Mouse (Mus musculus) neural tube, embryonic 13.5 days (tissue): Measurements from ENCODE around the gene Synpo2. TPM values are rescaled to one million over a fixed set of nuclear protein-coding genes. Genes with fewer than 3 reads are reported as not detected.

ENCODE experiments used
- ATAC-seq: fragments of 200-750 bp; cut with Nextera tagmentation; 2 replicates; pipeline ENCODE4 v1.8.0; 2017; ENCODE audit warnings: low read depth, mild to moderate bottlenecking, moderate TSS enrichment, moderate library complexity
- H3K27ac ChIP-seq: fragments of 300-500 bp; sonication (generic); replicated peaks from 2 replicates; pipeline ENCODE4 v1.5.1; 2015; ENCODE audit warnings: moderate library complexity, mild to moderate bottlenecking, inconsistent platforms
- H3K27me3 ChIP-seq: fragments of 300-500 bp; sonication (generic); 2 replicates; pipeline ENCODE4 v1.6.1; 2015; ENCODE audit warnings: mild to moderate bottlenecking, inconsistent platforms
- H3K36me3 ChIP-seq: fragments of 300-500 bp; sonication (generic); 2 replicates; pipeline ENCODE4 v1.6.1; 2015; ENCODE audit warnings: mild to moderate bottlenecking, inconsistent platforms
- H3K4me1 ChIP-seq: fragments of 300-500 bp; sonication (generic); replicated peaks from 2 replicates; pipeline ENCODE4 v1.6.1; 2015; ENCODE audit warnings: inconsistent platforms
- H3K4me2 ChIP-seq: fragments of 300-500 bp; sonication (generic); 2 replicates; pipeline ENCODE4 v1.6.1; 2015; ENCODE audit warnings: inconsistent platforms, mild to moderate bottlenecking, moderate library complexity
- H3K4me3 ChIP-seq: fragments of 300-500 bp; sonication (generic); 2 replicates; pipeline ENCODE4 v1.5.1; 2015; ENCODE audit warnings: mild to moderate bottlenecking, inconsistent platforms
- H3K9ac ChIP-seq: fragments of 300-500 bp; sonication (generic); 2 replicates; pipeline ENCODE4 v1.6.1; 2015; ENCODE audit warnings: moderate library complexity, mild to moderate bottlenecking, inconsistent platforms
- H3K9me3 ChIP-seq: fragments of 300-500 bp; sonication (generic); 2 replicates; pipeline ENCODE4 v1.6.1; 2016; ENCODE audit warnings: inconsistent platforms
- WGBS: fragments of 180-500 bp; shearing (Covaris S2); methylation state at CpG from one replicate; pipeline ENCODE4 v1.1.7; 2015; 5-methylcytosine and 5-hydroxymethylcytosine counted together
- polyA plus RNA-seq: library from polyadenylated mRNA; unstranded; fragments of >200 nt; fragmentation: Nextera tagmentation; extraction: Ambion mirVana; gene quantifications from 2 replicates; pipeline ENCODE4 v1.2.1, GENCODE M21; 2015

The Synpo2 gene
- polyA plus RNA-seq, 1 experiment from 2014 or later, result 2.0 TPM

- Histone ChIP-seq H3K9ac (no peak overlapping the region), H3K9me3 (no peaks in the 10 kb centered on the region), H3K4me3 (no peak overlapping the region), H3K27me3 (no peaks in the 10 kb centered on the region), H3K27ac (no peak overlapping the region), H3K4me1 (no peaks in the 10 kb centered on the region), H3K4me2 (no peak overlapping the region), H3K36me3 (no peaks in the 10 kb centered on the region)
- WGBS, result 80% methylated on average over 19 of the region's 19 CpGs
- no peak for ATAC-seq
These were observed 59.3 kb downstream of the Synpo2 start for GRCm38 (mm10) chr3:123176366-123177334.

DNA sequence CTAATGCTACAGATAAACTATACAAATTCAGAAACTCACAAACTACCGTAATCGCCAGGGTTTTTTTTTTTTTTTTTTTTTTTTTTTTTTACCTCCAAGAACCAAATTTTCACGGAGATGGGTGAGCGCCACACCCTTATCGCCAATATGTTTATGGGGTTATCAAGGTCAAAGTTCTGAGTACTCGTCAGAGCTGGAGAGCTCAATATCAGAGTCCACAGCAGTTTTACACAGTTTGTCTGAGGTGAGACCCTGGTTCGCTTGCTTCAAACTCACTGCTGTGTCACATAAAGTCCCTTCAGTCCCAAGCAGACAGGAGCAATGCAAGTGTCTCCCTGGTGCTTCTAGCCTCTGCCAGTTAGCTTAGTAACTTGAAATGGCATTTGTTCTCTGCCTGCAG is 60.8 kb downstream of the Synpo2 start:
- Histone ChIP-seq H3K4me1 (no peaks in the 10 kb centered on the region), H3K4me3 (no peak overlapping the region), H3K4me2 (no peak overlapping the region), H3K27ac (no peak overlapping the region), H3K27me3 (no peaks in the 10 kb centered on the region), H3K9ac (no peak overlapping the region), H3K36me3 (no peaks in the 10 kb centered on the region), H3K9me3 (no peaks in the 10 kb centered on the region)
- no peak for ATAC-seq
- 89% methylated on average over 7 of the region's 7 CpGs for WGBS

- H3K27ac ChIP-seq, result no peak overlapping the region
- H3K4me1 ChIP-seq, result no peaks in the 10 kb centered on the region
- no peaks in the 10 kb centered on the region for H3K36me3 ChIP-seq
- 93% methylated on average over 8 of the region's 8 CpGs for WGBS
- no peaks in the 10 kb centered on the region for H3K9me3 ChIP-seq
- no peak overlapping the region for H3K9ac ChIP-seq
- ATAC-seq, result no peak
- H3K4me2 ChIP-seq, result no peak overlapping the region
- H3K27me3 ChIP-seq, result no peaks in the 10 kb centered on the region
- no peak overlapping the region for H3K4me3 ChIP-seq
These were observed 61.6 kb downstream of the Synpo2 start for GRCm38 (mm10) chr3:123174379-123174697.

DNA sequence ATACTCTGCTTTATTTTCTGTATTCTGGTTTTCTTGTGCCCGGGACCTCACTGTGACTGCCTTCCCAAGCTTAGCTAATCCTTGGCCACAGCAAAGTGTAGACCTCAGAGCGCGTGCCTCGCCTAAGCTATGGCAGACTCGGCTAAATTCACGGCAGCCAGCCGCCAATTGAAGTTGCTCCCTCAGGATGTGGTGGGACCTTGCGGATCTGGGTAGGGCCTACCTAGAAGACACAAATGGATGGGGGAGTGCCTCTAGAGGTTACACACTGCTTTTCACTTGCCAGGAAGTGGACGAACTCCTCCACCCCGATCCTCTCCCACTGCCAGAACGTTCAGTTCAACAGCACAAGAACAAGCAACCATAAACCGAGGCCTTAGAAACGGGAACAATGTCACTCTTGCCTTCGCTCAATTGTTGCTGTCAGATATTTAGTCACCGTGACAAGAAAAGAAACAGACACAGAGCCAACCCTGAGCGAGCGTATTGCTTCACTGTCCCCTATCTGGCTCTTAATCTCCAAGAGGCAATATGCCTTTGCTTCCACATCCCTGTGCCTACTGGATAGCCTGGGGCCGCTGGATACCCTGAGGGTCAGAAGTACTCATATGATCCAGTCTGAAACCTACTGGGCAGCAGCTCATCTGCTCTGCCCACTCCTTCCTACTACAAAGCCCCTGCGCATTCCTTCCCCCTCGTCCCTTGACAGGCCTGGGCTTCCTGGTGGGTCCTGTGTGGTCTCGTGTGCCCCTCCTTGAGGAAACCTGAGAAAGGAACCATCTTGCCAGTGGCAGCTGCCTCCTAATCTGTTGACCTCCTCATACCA is 62.2 kb downstream of the Synpo2 start:
- Histone ChIP-seq H3K9ac (no peak overlapping the region), H3K36me3 (no peaks in the 10 kb centered on the region), H3K4me2 (no peak overlapping the region), H3K4me1 (no peaks in the 10 kb centered on the region), H3K27me3 (no peaks in the 10 kb centered on the region), H3K4me3 (no peak overlapping the region), H3K27ac (no peak overlapping the region), H3K9me3 (no peaks in the 10 kb centered on the region)
- WGBS, result 78% methylated on average over 21 of the region's 21 CpGs
- ATAC-seq, result no peak

- 86% methylated on average over 5 of the region's 5 CpGs for WGBS
- no peak overlapping the region for H3K4me2 ChIP-seq
- no peak overlapping the region for H3K9ac ChIP-seq
- H3K27me3 ChIP-seq, result no peaks in the 10 kb centered on the region
- no peaks in the 10 kb centered on the region for H3K9me3 ChIP-seq
- H3K4me3 ChIP-seq, result no peak overlapping the region
- H3K27ac ChIP-seq, result no peak overlapping the region
- no peak for ATAC-seq
- H3K4me1 ChIP-seq, result no peaks in the 10 kb centered on the region
- no peaks in the 10 kb centered on the region for H3K36me3 ChIP-seq
These were observed 63.8 kb downstream of the Synpo2 start for GRCm38 (mm10) chr3:123172151-123172550.

GRCm38 (mm10) chr3:123169398-123169797 is 66.6 kb downstream of the Synpo2 start:
- Histone ChIP-seq H3K27me3 (0 out of 2 replicates have a peak, but pooled peaks cover 7% of the 10 kb centered on the region), H3K4me1 (no peaks in the 10 kb centered on the region), H3K27ac (no peak overlapping the region), H3K4me3 (no peak overlapping the region), H3K9me3 (no peaks in the 10 kb centered on the region), H3K36me3 (no peaks in the 10 kb centered on the region), H3K4me2 (no peak overlapping the region), H3K9ac (no peak overlapping the region)
- WGBS, result 81% methylated on average over 4 of the region's 4 CpGs
- ATAC-seq, result no peak

- 11% methylated on average over 5 of the region's 5 CpGs for WGBS
- ATAC-seq, result no peak; the same call in 1 of the 2 replicates
- Histone ChIP-seq H3K4me2 (no peak overlapping the region), H3K27ac (no peak overlapping the region), H3K4me1 (no peaks in the 10 kb centered on the region), H3K9ac (no peak overlapping the region), H3K27me3 (0 out of 2 replicates have a peak, but pooled peaks cover 7% of the 10 kb centered on the region), H3K9me3 (no peaks in the 10 kb centered on the region), H3K4me3 (no peak overlapping the region), H3K36me3 (no peaks in the 10 kb centered on the region)
These were observed 67.1 kb downstream of the Synpo2 start for GRCm38 (mm10) chr3:123168815-123169214.

DNA sequence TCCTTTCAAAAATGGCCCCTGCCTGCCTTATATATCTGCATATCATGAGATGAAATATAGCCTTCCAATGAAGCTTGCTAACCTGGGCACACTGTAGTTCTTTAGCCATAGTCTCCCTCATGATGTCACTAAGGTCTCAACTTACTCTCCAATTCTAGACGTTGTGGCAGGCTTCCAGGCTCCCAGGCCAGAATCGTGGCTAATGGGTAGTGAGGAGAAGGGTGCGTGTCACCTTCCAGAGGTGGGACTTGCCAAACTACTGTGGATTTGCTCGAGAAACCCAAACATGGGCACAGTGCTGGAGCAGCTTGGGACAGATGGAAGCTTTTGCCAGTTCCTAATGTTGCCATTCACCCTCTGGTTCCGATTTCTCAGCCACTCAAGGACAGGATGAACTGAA is 69.5 kb downstream of the Synpo2 start:
- 74% methylated on average over 5 of the region's 5 CpGs for WGBS
- Histone ChIP-seq H3K27ac (no peak overlapping the region), H3K4me3 (no peak overlapping the region), H3K9ac (no peak overlapping the region), H3K4me1 (peaks cover 18% of the 10 kb centered on the region), H3K27me3 (0 out of 2 replicates have a peak, but pooled peaks cover 7% of the 10 kb centered on the region), H3K4me2 (no peak overlapping the region), H3K9me3 (no peaks in the 10 kb centered on the region), H3K36me3 (no peaks in the 10 kb centered on the region)
- ATAC-seq, result no peak

GRCm38 (mm10) chr3:123164183-123164582 is 71.8 kb downstream of the Synpo2 start:
- Histone ChIP-seq H3K36me3 (no peaks in the 10 kb centered on the region), H3K27ac (no peak overlapping the region), H3K4me3 (no peak overlapping the region), H3K9me3 (no peaks in the 10 kb centered on the region), H3K4me1 (peaks cover 18% of the 10 kb centered on the region), H3K9ac (no peak overlapping the region), H3K4me2 (no peak overlapping the region), H3K27me3 (0 out of 2 replicates have a peak, but pooled peaks cover 7% of the 10 kb centered on the region)
- 60% methylated on average over 1 of the region's 1 CpGs for WGBS
- ATAC-seq, result no peak

DNA sequence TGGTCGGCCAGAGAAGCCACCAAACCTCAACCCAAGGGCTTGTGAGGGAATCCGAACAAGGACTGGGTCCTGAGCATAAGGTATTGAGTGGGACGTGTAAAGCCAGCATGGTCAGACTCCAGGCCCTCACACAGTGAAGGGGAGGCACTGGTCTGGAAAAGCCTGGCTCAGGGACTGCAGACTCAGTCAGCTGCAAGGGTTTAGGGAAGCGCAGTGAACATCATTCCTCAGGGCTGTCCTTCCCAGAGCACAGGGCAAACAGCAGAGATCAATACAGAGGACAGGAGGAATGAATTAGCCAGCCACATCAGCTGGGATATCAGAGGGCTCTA is 72.8 kb downstream of the Synpo2 start:
- 0 out of 2 replicates have a peak, but pooled peaks cover 7% of the 10 kb centered on the region for H3K27me3 ChIP-seq
- H3K4me3 ChIP-seq, result no peak overlapping the region
- peak; percentile 52 for ATAC-seq
- H3K9ac ChIP-seq, result no peak overlapping the region
- WGBS, result 32% methylated on average over 4 of the region's 4 CpGs
- no peaks in the 10 kb centered on the region for H3K9me3 ChIP-seq
- peaks cover 18% of the 10 kb centered on the region for H3K4me1 ChIP-seq
- no peak overlapping the region for H3K4me2 ChIP-seq
- peak overlapping the region; percentile 33; the same call in 1 of the 2 replicates for H3K27ac ChIP-seq
- no peaks in the 10 kb centered on the region for H3K36me3 ChIP-seq

DNA sequence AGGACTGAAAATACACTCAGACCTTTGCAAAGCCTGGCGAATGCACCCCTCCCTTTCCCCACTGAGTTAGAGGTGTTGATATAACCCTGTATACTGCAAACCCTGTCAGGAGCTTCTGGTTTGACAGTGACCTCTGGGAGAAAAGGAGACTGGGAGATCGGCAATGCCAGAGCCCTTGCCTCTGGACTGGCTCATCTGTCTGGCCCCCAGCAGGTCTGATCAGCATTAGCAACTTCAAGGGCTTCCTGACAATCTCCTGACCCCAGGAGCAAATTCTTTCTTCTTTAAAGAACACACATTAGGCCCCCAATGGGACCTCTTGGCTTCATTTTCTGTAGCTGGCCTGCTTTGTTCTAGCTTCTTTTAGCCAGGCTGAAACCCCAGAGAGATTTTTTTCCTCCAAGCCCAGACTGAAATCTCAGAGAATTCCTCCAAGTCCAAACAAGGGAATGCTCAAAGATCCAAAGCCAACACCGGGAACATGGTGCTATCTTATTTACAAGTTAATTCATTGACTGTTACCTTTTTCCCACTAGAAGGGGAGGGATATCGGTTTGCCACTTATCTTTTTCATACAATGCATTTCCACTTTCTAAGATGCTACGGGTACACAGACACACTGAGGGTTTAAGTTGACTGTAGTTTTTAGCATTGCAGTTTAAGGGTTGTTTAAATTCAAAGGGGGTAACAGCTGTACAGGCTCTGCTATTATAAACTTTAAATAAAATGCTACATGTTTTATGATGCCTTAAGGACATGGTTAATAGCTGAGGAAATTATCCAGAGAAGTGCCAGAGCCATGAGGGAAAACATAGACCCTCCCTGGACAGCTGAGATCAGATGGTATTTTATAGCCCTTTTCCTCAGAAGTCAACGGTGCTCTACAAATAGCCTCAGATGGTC is 73.4 kb downstream of the Synpo2 start:
- Histone ChIP-seq H3K4me1 (peaks cover 18% of the 10 kb centered on the region), H3K9ac (no peak overlapping the region), H3K27me3 (0 out of 2 replicates have a peak, but pooled peaks cover 7% of the 10 kb centered on the region), H3K9me3 (no peaks in the 10 kb centered on the region), H3K4me2 (no peak overlapping the region), H3K27ac (peak overlapping the region; percentile 33; the same call in 1 of the 2 replicates), H3K36me3 (no peaks in the 10 kb centered on the region), H3K4me3 (no peak overlapping the region)
- 32% methylated on average over 6 of the region's 6 CpGs for WGBS
- peak; percentile 22; the same call in 1 of the 2 replicates for ATAC-seq
